Mouse (Mus musculus): ENCODE results near the gene Apba3. TPM values are rescaled to one million over a fixed set of nuclear protein-coding genes. Genes with fewer than 3 reads are reported as not detected.
"Not testable (repeated sequence)": the region's sequence is repeated elsewhere in the genome, so short reads cannot be mapped to it uniquely, and the experiment has no call there.

Gene Apba3
- 25.4 and 31.2 TPM in 2 replicates for polyA plus RNA-seq (2014; fragmentation: Nextera tagmentation; extraction: Ambion mirVana)

DNA sequence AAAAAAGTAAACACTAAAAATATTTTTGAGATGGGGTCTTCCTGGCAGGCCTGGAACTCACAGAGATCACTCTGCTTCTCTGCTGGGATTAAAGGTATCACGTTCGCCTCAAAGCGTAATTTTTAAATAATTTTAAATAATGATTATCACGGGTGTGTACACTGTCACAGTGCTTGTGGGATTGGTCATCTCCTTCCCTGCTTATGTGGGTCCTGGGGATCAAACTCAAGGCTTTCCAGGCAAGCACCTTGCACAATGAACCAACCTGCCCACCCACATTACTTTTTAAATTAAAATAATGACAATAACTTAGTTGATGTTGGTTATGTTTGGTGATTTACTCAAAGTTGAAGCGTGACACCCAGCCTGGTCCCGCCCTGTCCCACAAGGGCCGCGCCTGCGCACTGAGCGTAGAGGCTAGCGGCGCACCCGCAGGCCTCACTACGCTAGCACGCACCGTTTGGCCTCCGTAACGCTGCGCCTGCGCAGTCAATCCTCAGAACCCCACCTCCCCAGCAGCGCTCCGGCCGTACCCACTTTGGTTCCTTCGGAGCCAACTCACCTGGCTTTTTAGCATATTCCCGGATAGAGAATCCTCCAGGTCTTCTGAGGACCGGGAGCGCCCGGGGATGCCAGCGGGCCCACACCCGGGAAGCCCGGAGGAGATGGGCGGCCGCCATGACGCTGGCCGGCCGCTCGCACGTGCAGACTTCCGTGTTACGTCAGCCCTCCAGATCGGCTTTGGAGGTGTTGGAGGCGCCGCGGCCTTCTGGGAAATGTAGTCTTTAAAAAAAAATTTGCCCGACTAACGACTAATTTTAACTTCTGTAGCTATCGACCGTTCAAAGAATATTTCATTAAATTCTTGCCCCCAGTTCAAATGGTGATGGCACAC lies at the start of gene Apba3, which contains the start of gene Mrpl54:
Apba3 (plus strand) TSS at position 750 of the 895 bp plus-strand sequence.
Mrpl54 (minus strand) TSS at position 724 of the 895 bp plus-strand sequence.
- no peaks in the 10 kb centered on the region for H3K27me3 ChIP-seq (ENCODE audit: control insufficient read depth, insufficient read depth, low read length)
- H3K9me3 ChIP-seq (ENCODE audit: control insufficient read depth, low read length) = no peaks in the 10 kb centered on the region
- H3K4me3 ChIP-seq (ENCODE audit: low read depth, low read length) = peak within 1 kb of the TSS; percentile 67
- peak; percentile 99 for DNase-seq (ENCODE audit: low spot score, missing footprints)
- ATAC-seq (ENCODE audit: low FRiP score) = peak; percentile 93
- peak within 1 kb of the TSS; percentile 88 for H3K9ac ChIP-seq (ENCODE audit: low read length)
- peak within 1 kb of the TSS; percentile 54 for H3K27ac ChIP-seq (ENCODE audit: low read depth, low read length)
- peaks cover 12% of the 10 kb centered on the region for H3K36me3 ChIP-seq (ENCODE audit: control insufficient read depth, insufficient read depth, low read length)
- peaks cover 17% of the 10 kb centered on the region for H3K4me1 ChIP-seq (ENCODE audit: control insufficient read depth, insufficient read depth, low read length)
- peak within 1 kb of the TSS; percentile 73 for H3K4me2 ChIP-seq
- WGBS = 1% methylated on average over 48 of the region's 48 CpGs

DNA sequence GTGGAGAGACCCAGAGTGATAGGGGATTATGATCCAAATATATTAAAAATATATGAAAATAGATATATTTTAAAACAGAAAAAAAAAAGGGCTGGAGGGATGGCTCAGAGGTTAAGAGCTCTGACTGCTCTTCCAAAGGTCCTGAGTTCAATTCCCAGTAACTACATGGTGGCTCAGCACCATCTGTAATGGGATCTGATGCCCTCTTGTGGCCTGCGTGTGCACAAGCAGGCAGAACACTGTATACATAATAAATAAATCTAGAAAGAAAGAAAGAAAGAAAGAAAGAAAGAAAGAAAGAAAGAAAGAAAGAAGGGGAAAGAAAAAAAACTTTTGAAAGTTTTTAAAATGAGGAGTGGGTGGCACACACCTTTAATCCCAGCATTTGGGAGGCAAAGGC lies 49.5 kb upstream of the Apba3 start:
- H3K27me3 ChIP-seq (ENCODE audit: control insufficient read depth, insufficient read depth, low read length); H3K4me2 ChIP-seq; H3K9ac ChIP-seq (ENCODE audit: low read length); H3K27ac ChIP-seq (ENCODE audit: low read depth, low read length); H3K4me3 ChIP-seq (ENCODE audit: low read depth, low read length); H3K9me3 ChIP-seq (ENCODE audit: control insufficient read depth, low read length); DNase-seq (ENCODE audit: low spot score, missing footprints); ATAC-seq (ENCODE audit: low FRiP score); H3K36me3 ChIP-seq (ENCODE audit: control insufficient read depth, insufficient read depth, low read length); H3K4me1 ChIP-seq (ENCODE audit: control insufficient read depth, insufficient read depth, low read length): not testable (repeated sequence)
- WGBS = 24% methylated on average over 1 of the region's 1 CpGs

DNA sequence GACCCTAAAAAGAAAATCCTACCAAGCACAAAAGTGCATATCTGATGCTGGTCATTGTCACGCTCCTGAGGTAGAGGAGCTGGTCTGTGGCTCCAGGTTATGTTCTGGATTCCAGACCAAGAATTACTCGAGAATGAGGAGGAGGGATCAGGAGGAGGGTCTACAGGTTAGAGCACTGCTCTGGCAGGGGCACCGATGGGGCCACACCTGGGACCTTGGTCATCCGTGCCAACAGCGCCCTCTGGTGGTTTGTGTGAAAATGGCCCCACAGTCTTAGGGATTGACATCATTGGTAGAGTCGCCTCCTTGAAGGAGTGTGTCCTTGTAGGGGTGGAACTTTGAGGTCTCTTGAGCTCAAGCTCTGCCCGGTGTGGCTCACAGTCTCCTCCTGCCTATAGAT lies 48.8 kb upstream of the Apba3 start:
- H3K9ac ChIP-seq (ENCODE audit: low read length) = no peak overlapping the region
- no peaks in the 10 kb centered on the region for H3K27me3 ChIP-seq (ENCODE audit: control insufficient read depth, insufficient read depth, low read length)
- DNase-seq (ENCODE audit: low spot score, missing footprints) (peak; percentile 92), ATAC-seq (ENCODE audit: low FRiP score) (peak; percentile 59; the same call in 1 of the 2 replicates)
- no peak overlapping the region for H3K4me3 ChIP-seq (ENCODE audit: low read depth, low read length)
- H3K27ac ChIP-seq (ENCODE audit: low read depth, low read length) = no peak overlapping the region
- H3K4me1 ChIP-seq (ENCODE audit: control insufficient read depth, insufficient read depth, low read length) = no peaks in the 10 kb centered on the region
- WGBS = 40% methylated on average over 7 of the region's 7 CpGs
- H3K9me3 ChIP-seq (ENCODE audit: control insufficient read depth, low read length) = no peaks in the 10 kb centered on the region
- H3K36me3 ChIP-seq (ENCODE audit: control insufficient read depth, insufficient read depth, low read length) = peaks cover 3% of the 10 kb centered on the region
- H3K4me2 ChIP-seq = no peak overlapping the region

- no peak overlapping the region for H3K4me3 ChIP-seq (ENCODE audit: low read depth, low read length)
- WGBS = 92% methylated on average over 5 of the region's 5 CpGs
- DNase-seq (ENCODE audit: low spot score, missing footprints) (no peak), ATAC-seq (ENCODE audit: low FRiP score) (no peak)
- H3K9me3 ChIP-seq (ENCODE audit: control insufficient read depth, low read length) = no peaks in the 10 kb centered on the region
- no peak overlapping the region for H3K27ac ChIP-seq (ENCODE audit: low read depth, low read length)
- no peak overlapping the region for H3K9ac ChIP-seq (ENCODE audit: low read length)
- H3K36me3 ChIP-seq (ENCODE audit: control insufficient read depth, insufficient read depth, low read length) = peaks cover 2% of the 10 kb centered on the region; the same call in 1 of the 2 replicates
- H3K27me3 ChIP-seq (ENCODE audit: control insufficient read depth, insufficient read depth, low read length) = no peaks in the 10 kb centered on the region
- H3K4me1 ChIP-seq (ENCODE audit: control insufficient read depth, insufficient read depth, low read length) = no peaks in the 10 kb centered on the region
- H3K4me2 ChIP-seq = no peak overlapping the region
Observed at GRCm38 (mm10) chr10:81221402-81222015, 45.3 kb upstream of the Apba3 start.

- not testable (repeated sequence) for DNase-seq (ENCODE audit: low spot score, missing footprints); H3K27ac ChIP-seq (ENCODE audit: low read depth, low read length); H3K36me3 ChIP-seq (ENCODE audit: control insufficient read depth, insufficient read depth, low read length); H3K4me3 ChIP-seq (ENCODE audit: low read depth, low read length); H3K4me2 ChIP-seq; H3K4me1 ChIP-seq (ENCODE audit: control insufficient read depth, insufficient read depth, low read length); ATAC-seq (ENCODE audit: low FRiP score); H3K27me3 ChIP-seq (ENCODE audit: control insufficient read depth, insufficient read depth, low read length); H3K9me3 ChIP-seq (ENCODE audit: control insufficient read depth, low read length); H3K9ac ChIP-seq (ENCODE audit: low read length)
- 63% methylated on average over 2 of the region's 2 CpGs for WGBS
Observed at GRCm38 (mm10) chr10:81223731-81224130, 43.0 kb upstream of the Apba3 start.

GRCm38 (mm10) chr10:81229735-81230437 lies 36.9 kb upstream of the Apba3 start:
- 11% methylated on average over 20 of the region's 20 CpGs for WGBS

GRCm38 (mm10) chr10:81230438-81231332 lies 36.1 kb upstream of the Apba3 start, which contains the start of gene Atcay:
Atcay (minus strand) TSS chr10:81230833.
- WGBS = 5% methylated on average over 27 of the region's 27 CpGs
- DNase-seq (ENCODE audit: low spot score, missing footprints) = peak; percentile 94
- Histone ChIP-seq H3K9me3 (ENCODE audit: control insufficient read depth, low read length) (no peaks in the 10 kb centered on the region), H3K9ac (ENCODE audit: low read length) (peak within 1 kb of the TSS; percentile 76), H3K4me2 (peak within 1 kb of the TSS; percentile 73), H3K4me3 (ENCODE audit: low read depth, low read length) (peak within 1 kb of the TSS; percentile 51), H3K27ac (ENCODE audit: low read depth, low read length) (0 out of 2 replicates have a peak within 1 kb of the TSS, but pooled peaks have one; percentile 46), H3K27me3 (ENCODE audit: control insufficient read depth, insufficient read depth, low read length) (no peaks in the 10 kb centered on the region; the same call in 1 of the 2 replicates), H3K36me3 (ENCODE audit: control insufficient read depth, insufficient read depth, low read length) (no peaks in the 10 kb centered on the region), H3K4me1 (ENCODE audit: control insufficient read depth, insufficient read depth, low read length) (peaks cover 12% of the 10 kb centered on the region)
- peak; percentile 88 for ATAC-seq (ENCODE audit: low FRiP score)

More at GRCm38 (mm10) chr10:81229735-81230437, 36.9 kb upstream of the Apba3 start:
- Histone ChIP-seq H3K9me3 (ENCODE audit: control insufficient read depth, low read length) (no peaks in the 10 kb centered on the region), H3K27ac (ENCODE audit: low read depth, low read length) (no peak overlapping the region), H3K27me3 (ENCODE audit: control insufficient read depth, insufficient read depth, low read length) (no peaks in the 10 kb centered on the region; the same call in 1 of the 2 replicates), H3K9ac (ENCODE audit: low read length) (peak overlapping the region; percentile 76), H3K4me3 (ENCODE audit: low read depth, low read length) (peak overlapping the region; percentile 51), H3K36me3 (ENCODE audit: control insufficient read depth, insufficient read depth, low read length) (no peaks in the 10 kb centered on the region), H3K4me1 (ENCODE audit: control insufficient read depth, insufficient read depth, low read length) (peaks cover 12% of the 10 kb centered on the region), H3K4me2 (peak overlapping the region; percentile 73)
- peak; percentile 88 for DNase-seq (ENCODE audit: low spot score, missing footprints)
- ATAC-seq (ENCODE audit: low FRiP score) = 0 out of 2 replicates have a peak, but pooled peaks have one; percentile 20

- no peak for DNase-seq (ENCODE audit: low spot score, missing footprints)
- Histone ChIP-seq H3K9me3 (ENCODE audit: control insufficient read depth, low read length) (no peaks in the 10 kb centered on the region), H3K4me3 (ENCODE audit: low read depth, low read length) (peak overlapping the region; percentile 51; the same call in 1 of the 2 replicates), H3K4me2 (peak overlapping the region; percentile 73), H3K36me3 (ENCODE audit: control insufficient read depth, insufficient read depth, low read length) (no peaks in the 10 kb centered on the region), H3K27ac (ENCODE audit: low read depth, low read length) (no peak overlapping the region), H3K4me1 (ENCODE audit: control insufficient read depth, insufficient read depth, low read length) (peaks cover 12% of the 10 kb centered on the region), H3K9ac (ENCODE audit: low read length) (no peak overlapping the region; the same call in 1 of the 2 replicates), H3K27me3 (ENCODE audit: control insufficient read depth, insufficient read depth, low read length) (no peaks in the 10 kb centered on the region; the same call in 1 of the 2 replicates)
- 52% methylated on average over 7 of the region's 7 CpGs for WGBS
- ATAC-seq (ENCODE audit: low FRiP score) = no peak
Observed at GRCm38 (mm10) chr10:81231436-81231835, 35.3 kb upstream of the Apba3 start.

All from midbrain, embryonic 11.5 days (tissue).